Mouse (Mus musculus): ENCODE measurements at regions not wholly inside any gene's neighbourhood (a gene's known extent, or its start where the extent isn't known, plus 50 kb on each side); places are given as distances from the start of the nearest gene placed in this dataset.
"Not testable (repeated sequence)": the region's sequence is repeated elsewhere in the genome, so short reads cannot be mapped to it uniquely, and the experiment has no call there.

GRCm38 (mm10) chr12:20815121-20815520, 175.1 kb upstream of the Asap2 start:
- TF ChIP-seq CTCF, EP300 (IDR thresholded peaks at IDR 0.05; ENCODE audit: low read depth): not testable (repeated sequence)

All from heart, postnatal 0 days (tissue).